Comparison of ENCODE assay signal across 8 mouse cellular contexts in the genomic region with DNA sequence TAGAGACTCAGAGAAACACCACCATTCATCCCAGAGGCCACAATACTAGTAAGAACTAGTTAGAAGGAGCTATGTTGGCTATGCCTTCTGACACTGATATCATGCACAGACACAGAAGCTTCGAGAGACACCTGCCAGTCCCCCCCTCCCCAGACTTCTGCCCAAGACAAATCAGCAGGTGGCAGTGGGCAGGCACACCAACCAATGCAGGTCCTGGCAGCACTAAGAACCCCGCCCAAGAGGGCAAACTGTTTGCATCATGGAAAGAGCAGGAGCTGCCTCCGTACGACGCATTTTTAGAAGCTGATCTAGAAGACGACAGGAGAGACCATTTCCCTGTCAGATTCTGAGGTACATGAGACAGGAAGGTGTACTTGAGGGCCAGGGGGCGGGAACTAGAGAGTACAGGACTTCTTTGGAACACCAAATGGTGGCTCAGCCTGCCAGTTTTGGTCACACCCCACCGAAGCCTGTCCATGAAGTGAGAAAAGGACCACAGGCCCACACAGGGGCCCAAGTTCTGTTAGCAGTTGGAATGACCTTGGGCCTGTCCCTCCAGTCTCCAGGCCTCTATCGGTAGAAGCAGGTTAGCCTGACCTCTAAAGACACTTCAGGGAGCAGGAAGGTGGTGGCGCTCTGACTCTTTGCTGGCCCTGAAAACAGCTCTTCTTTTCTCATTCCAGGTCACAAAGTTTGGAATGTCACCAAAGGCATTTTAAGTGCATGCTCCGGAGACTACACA. TPM values are rescaled to one million over a fixed set of nuclear protein-coding genes. Genes with fewer than 3 reads are reported as not detected.
DNase-seq lines count a peak whose midpoint lies in the region; ATAC-seq lines count a peak whose summit lies in the region.

No protein-coding gene starts in this region.

- H3K4me3 ChIP-seq in hindbrain, embryonic 13.5 days, result no peak overlapping the region
- no peak overlapping the region for H3K4me3 ChIP-seq in hindbrain, embryonic 12.5 days
- H3K4me3 ChIP-seq in midbrain, embryonic 16.5 days (ENCODE audit: low read depth, low read length), result no peak overlapping the region
- no peak overlapping the region for H3K4me3 ChIP-seq in midbrain, embryonic 15.5 days
- H3K4me3 ChIP-seq in intestine, embryonic 16.5 days (ENCODE audit: low read length), result no peak overlapping the region
- H3K4me3 ChIP-seq in stomach, embryonic 16.5 days (replicated peaks; ENCODE audit: low read length), result no peak overlapping the region

- 91% methylated on average over 11 of the region's 11 CpGs for WGBS in hindbrain, embryonic 13.5 days
- WGBS in hindbrain, embryonic 12.5 days, result 85% methylated on average over 11 of the region's 11 CpGs
- WGBS in midbrain, embryonic 16.5 days, result 89% methylated on average over 11 of the region's 11 CpGs
- 91% methylated on average over 11 of the region's 11 CpGs for WGBS in midbrain, embryonic 15.5 days
- 77% methylated on average over 11 of the region's 11 CpGs for WGBS in intestine, embryonic 16.5 days
- WGBS in stomach, embryonic 16.5 days, result 69% methylated on average over 11 of the region's 11 CpGs

- ATAC-seq in hindbrain, embryonic 13.5 days (ENCODE audit: low FRiP score), result no peak
- ATAC-seq in hindbrain, embryonic 12.5 days (ENCODE audit: low FRiP score), result no peak
- no peak for ATAC-seq in midbrain, embryonic 16.5 days
- no peak for ATAC-seq in midbrain, embryonic 15.5 days (replicated peaks)
- no peak for ATAC-seq in intestine, embryonic 16.5 days
- no peak for ATAC-seq in stomach, embryonic 16.5 days (ENCODE audit: insufficient read depth, low FRiP score)

- H3K27me3 ChIP-seq in hindbrain, embryonic 13.5 days, result no peaks in the 10 kb centered on the region
- H3K27me3 ChIP-seq in hindbrain, embryonic 12.5 days, result no peaks in the 10 kb centered on the region
- H3K27me3 ChIP-seq in midbrain, embryonic 16.5 days (ENCODE audit: control insufficient read depth, insufficient read depth, low read depth, low read length), result no peaks in the 10 kb centered on the region
- no peaks in the 10 kb centered on the region for H3K27me3 ChIP-seq in midbrain, embryonic 15.5 days (replicated peaks)
- no peaks in the 10 kb centered on the region for H3K27me3 ChIP-seq in intestine, embryonic 16.5 days (replicated peaks; ENCODE audit: control insufficient read depth, insufficient read depth, low read length)
- no peaks in the 10 kb centered on the region for H3K27me3 ChIP-seq in stomach, embryonic 16.5 days (ENCODE audit: control insufficient read depth, insufficient read depth, low read length)

- H3K9ac ChIP-seq in hindbrain, embryonic 13.5 days, result no peak overlapping the region
- H3K9ac ChIP-seq in hindbrain, embryonic 12.5 days, result no peak overlapping the region
- H3K9ac ChIP-seq in midbrain, embryonic 16.5 days (ENCODE audit: low read depth, low read length), result no peak overlapping the region
- no peak overlapping the region for H3K9ac ChIP-seq in midbrain, embryonic 15.5 days
- H3K9ac ChIP-seq in intestine, embryonic 16.5 days (ENCODE audit: low read depth, low read length), result peak overlapping the region; percentile 43; the same call in 1 of the 2 replicates
- H3K9ac ChIP-seq in stomach, embryonic 16.5 days (ENCODE audit: low read length), result 0 out of 2 replicates have a peak overlapping the region, but pooled peaks have one; percentile 26

- H3K36me3 ChIP-seq in hindbrain, embryonic 13.5 days, result peaks cover 43% of the 10 kb centered on the region
- peaks cover 42% of the 10 kb centered on the region for H3K36me3 ChIP-seq in hindbrain, embryonic 12.5 days
- H3K36me3 ChIP-seq in midbrain, embryonic 16.5 days (ENCODE audit: control insufficient read depth, insufficient read depth, low read length), result peaks cover 29% of the 10 kb centered on the region
- H3K36me3 ChIP-seq in midbrain, embryonic 15.5 days (replicated peaks), result peaks cover 4% of the 10 kb centered on the region; the same call in 1 of the 2 replicates
- peaks cover 38% of the 10 kb centered on the region for H3K36me3 ChIP-seq in intestine, embryonic 16.5 days (ENCODE audit: control insufficient read depth, insufficient read depth, low read length)
- peaks cover 16% of the 10 kb centered on the region for H3K36me3 ChIP-seq in stomach, embryonic 16.5 days (ENCODE audit: control insufficient read depth, insufficient read depth, low read length)

- no peak for DNase-seq in cerebellum, adult 9-10 months
- DNase-seq in adipocyte (ENCODE audit: low spot score), result no peak

- 0 out of 2 replicates have a peak overlapping the region, but pooled peaks have one; percentile 95 for H3K4me2 ChIP-seq in hindbrain, embryonic 13.5 days
- H3K4me2 ChIP-seq in hindbrain, embryonic 12.5 days (replicated peaks), result no peak overlapping the region
- peak overlapping the region; percentile 79; the same call in 1 of the 2 replicates for H3K4me2 ChIP-seq in midbrain, embryonic 16.5 days (ENCODE audit: low read length)
- H3K4me2 ChIP-seq in midbrain, embryonic 15.5 days, result no peak overlapping the region
- H3K4me2 ChIP-seq in intestine, embryonic 16.5 days (ENCODE audit: low read depth, low read length), result 0 out of 2 replicates have a peak overlapping the region, but pooled peaks have one; percentile 9
- 0 out of 2 replicates have a peak overlapping the region, but pooled peaks have one; percentile 1 for H3K4me2 ChIP-seq in stomach, embryonic 16.5 days (ENCODE audit: low read depth, low read length)

- no peak overlapping the region for H3K27ac ChIP-seq in hindbrain, embryonic 13.5 days
- H3K27ac ChIP-seq in hindbrain, embryonic 12.5 days, result no peak overlapping the region
- H3K27ac ChIP-seq in midbrain, embryonic 16.5 days (ENCODE audit: low read length), result no peak overlapping the region
- H3K27ac ChIP-seq in midbrain, embryonic 15.5 days, result no peak overlapping the region
- no peak overlapping the region for H3K27ac ChIP-seq in intestine, embryonic 16.5 days (ENCODE audit: low read length)
- peak overlapping the region; percentile 46; the same call in 1 of the 2 replicates for H3K27ac ChIP-seq in stomach, embryonic 16.5 days (ENCODE audit: low read length)

- H3K9me3 ChIP-seq in hindbrain, embryonic 13.5 days, result no peaks in the 10 kb centered on the region
- no peaks in the 10 kb centered on the region for H3K9me3 ChIP-seq in hindbrain, embryonic 12.5 days (replicated peaks)
- no peaks in the 10 kb centered on the region for H3K9me3 ChIP-seq in midbrain, embryonic 16.5 days (replicated peaks; ENCODE audit: control insufficient read depth, low read length, poor library complexity, severe bottlenecking)
- no peaks in the 10 kb centered on the region for H3K9me3 ChIP-seq in midbrain, embryonic 15.5 days
- H3K9me3 ChIP-seq in intestine, embryonic 16.5 days (ENCODE audit: control insufficient read depth, low read length), result no peaks in the 10 kb centered on the region
- H3K9me3 ChIP-seq in stomach, embryonic 16.5 days (replicated peaks; ENCODE audit: control insufficient read depth, low read length), result no peaks in the 10 kb centered on the region

- H3K4me1 ChIP-seq in hindbrain, embryonic 13.5 days (replicated peaks), result peaks cover 47% of the 10 kb centered on the region
- peaks cover 40% of the 10 kb centered on the region for H3K4me1 ChIP-seq in hindbrain, embryonic 12.5 days
- peaks cover 34% of the 10 kb centered on the region for H3K4me1 ChIP-seq in midbrain, embryonic 16.5 days (ENCODE audit: control insufficient read depth, insufficient read depth, low read length)
- H3K4me1 ChIP-seq in midbrain, embryonic 15.5 days, result peaks cover 41% of the 10 kb centered on the region
- peaks cover 40% of the 10 kb centered on the region for H3K4me1 ChIP-seq in intestine, embryonic 16.5 days (ENCODE audit: control insufficient read depth, insufficient read depth, low read length)
- peaks cover 37% of the 10 kb centered on the region for H3K4me1 ChIP-seq in stomach, embryonic 16.5 days (ENCODE audit: control insufficient read depth, insufficient read depth, low read length)

RNA-seq across cellular contexts. Expression of gene Vegfa, which starts 6.1 kb away (rescaled TPM):
- 2.8 and 4.1 TPM in 2 replicates for polyA plus RNA-seq in hindbrain, embryonic 13.5 days (2015; fragmentation: Nextera tagmentation; extraction: Ambion mirVana)
- polyA plus RNA-seq in hindbrain, embryonic 12.5 days (2016; fragmentation: Nextera tagmentation; extraction: Ambion mirVana), result 4.0 and 4.7 TPM in 2 replicates
- polyA plus RNA-seq in midbrain, embryonic 16.5 days (2015; fragmentation: Nextera tagmentation; extraction: Ambion mirVana), result 3.4 and 4.7 TPM in 2 replicates
- polyA plus RNA-seq in midbrain, embryonic 15.5 days (2015; fragmentation: Nextera tagmentation; extraction: Ambion mirVana), result 4.0 and 5.4 TPM in 2 replicates
- 2.7 and 3.3 TPM in 2 replicates for polyA plus RNA-seq in intestine, embryonic 16.5 days (2015; fragmentation: Nextera tagmentation; extraction: Ambion mirVana)
- polyA plus RNA-seq in stomach, embryonic 16.5 days (2015; fragmentation: Nextera tagmentation; extraction: Ambion mirVana), result 3.6 and 3.9 TPM in 2 replicates

Comparison
In these comparisons a context has a peak if more than half of its experiments do, and no peak if none do; other contexts are left out.
1. H3K4me2 ChIP-seq: peak in hindbrain, embryonic 13.5 days (single experiment), midbrain, embryonic 16.5 days (single experiment), intestine, embryonic 16.5 days (single experiment) and stomach, embryonic 16.5 days (single experiment); none in hindbrain, embryonic 12.5 days (single experiment) and midbrain, embryonic 15.5 days (single experiment).
2. H3K9ac ChIP-seq: peak in intestine, embryonic 16.5 days (single experiment) and stomach, embryonic 16.5 days (single experiment); none in hindbrain, embryonic 13.5 days (single experiment), hindbrain, embryonic 12.5 days (single experiment), midbrain, embryonic 16.5 days (single experiment) and midbrain, embryonic 15.5 days (single experiment).